8 mouse cellular contexts compared by ENCODE assay signal in the genomic region with DNA sequence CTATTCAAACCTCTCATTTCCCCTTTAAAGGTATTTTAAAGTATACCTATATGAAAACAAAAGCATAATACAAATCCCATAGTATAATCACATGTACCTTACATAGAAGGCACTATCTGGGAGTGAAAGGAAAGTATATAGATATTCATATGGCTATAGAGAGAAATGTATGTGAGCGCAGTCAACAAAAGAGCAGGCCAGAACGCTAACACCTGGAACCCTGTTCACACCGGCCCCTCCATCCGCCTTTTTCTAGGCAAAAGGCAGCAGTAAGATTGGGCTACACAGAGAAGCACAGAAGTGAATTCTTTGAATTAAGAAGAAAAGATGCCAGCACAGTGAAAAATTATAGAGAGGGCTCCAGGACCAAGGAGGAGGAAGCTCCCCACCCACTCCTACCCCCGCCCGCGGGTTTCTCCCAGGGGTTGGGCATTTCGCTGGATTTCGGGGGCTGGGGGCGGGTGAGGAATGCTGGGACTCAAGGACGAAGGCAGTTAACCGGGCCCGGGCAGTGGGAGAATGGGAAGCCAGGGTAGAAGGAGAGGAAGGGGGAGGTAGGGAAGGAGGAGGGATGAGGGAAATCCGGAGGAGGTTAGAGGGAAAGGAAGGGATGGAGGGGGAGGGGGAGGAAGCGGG. TPM values are rescaled to one million over a fixed set of nuclear protein-coding genes. Genes with fewer than 3 reads are reported as not detected.
DNase-seq lines count a peak whose midpoint lies in the region; ATAC-seq lines count a peak whose summit lies in the region.

No protein-coding gene starts in this region.

- peak overlapping the region; percentile 60 for H3K4me3 ChIP-seq in hindbrain, embryonic 11.5 days (ENCODE audit: low read depth, low read length)
- H3K4me3 ChIP-seq in midbrain, embryonic 11.5 days (ENCODE audit: low read depth, low read length), result peak overlapping the region; percentile 58

- H3K4me2 ChIP-seq in hindbrain, embryonic 11.5 days (replicated peaks; ENCODE audit: low read depth, low read length), result peak overlapping the region; percentile 63
- H3K4me2 ChIP-seq in midbrain, embryonic 11.5 days, result peak overlapping the region; percentile 77

- under 1% methylated on average over 15 of the region's 15 CpGs for WGBS in hindbrain, embryonic 11.5 days
- WGBS in midbrain, embryonic 11.5 days, result under 1% methylated on average over 15 of the region's 15 CpGs

- peak; percentile 13 to 31 for DNase-seq in frontal cortex, postnatal 25 days (ENCODE audit: low spot score in 2 of 2)
- DNase-seq in frontal cortex, postnatal 10 days (ENCODE audit: low spot score in 2 of 2), result no peak
- peak; percentile 46 for DNase-seq in ovary, postnatal 10 days (ENCODE audit: low spot score)
- no peak for DNase-seq in ovary, postnatal 14 days (ENCODE audit: low spot score)
- no peak for DNase-seq in hindbrain, embryonic 11.5 days (ENCODE audit: low spot score)
- no peak for DNase-seq in midbrain, embryonic 11.5 days (ENCODE audit: low spot score, missing footprints)
- peak; percentile 4 for DNase-seq in thymus, postnatal 0 days (ENCODE audit: low spot score)
- no peak for DNase-seq in kidney, postnatal 10 days

- H3K27me3 ChIP-seq in hindbrain, embryonic 11.5 days (ENCODE audit: control insufficient read depth, insufficient read depth, low read length), result no peaks in the 10 kb centered on the region
- no peaks in the 10 kb centered on the region for H3K27me3 ChIP-seq in midbrain, embryonic 11.5 days (ENCODE audit: control insufficient read depth, insufficient read depth, low read length)

- no peaks in the 10 kb centered on the region for H3K9me3 ChIP-seq in hindbrain, embryonic 11.5 days (ENCODE audit: control insufficient read depth, low read length)
- no peaks in the 10 kb centered on the region for H3K9me3 ChIP-seq in midbrain, embryonic 11.5 days (ENCODE audit: control insufficient read depth, low read length)

- H3K9ac ChIP-seq in hindbrain, embryonic 11.5 days (ENCODE audit: low read depth, low read length), result peak overlapping the region; percentile 87
- peak overlapping the region; percentile 89 for H3K9ac ChIP-seq in midbrain, embryonic 11.5 days (ENCODE audit: low read length)

- no peaks in the 10 kb centered on the region for H3K4me1 ChIP-seq in hindbrain, embryonic 11.5 days (replicated peaks; ENCODE audit: control insufficient read depth, insufficient read depth, low read length)
- peaks cover 3% of the 10 kb centered on the region; the same call in 1 of the 2 replicates for H3K4me1 ChIP-seq in midbrain, embryonic 11.5 days (ENCODE audit: control insufficient read depth, insufficient read depth, low read length)

- H3K27ac ChIP-seq in hindbrain, embryonic 11.5 days (ENCODE audit: low read depth, low read length), result peak overlapping the region; percentile 94
- H3K27ac ChIP-seq in midbrain, embryonic 11.5 days (ENCODE audit: low read depth, low read length), result peak overlapping the region; percentile 92

- peak; percentile 95; the same call in 1 of the 2 replicates for ATAC-seq in hindbrain, embryonic 11.5 days (ENCODE audit: low FRiP score)
- ATAC-seq in midbrain, embryonic 11.5 days (ENCODE audit: low FRiP score), result peak; percentile 93

- H3K36me3 ChIP-seq in hindbrain, embryonic 11.5 days (ENCODE audit: control insufficient read depth, insufficient read depth, low read length), result no peaks in the 10 kb centered on the region
- H3K36me3 ChIP-seq in midbrain, embryonic 11.5 days (ENCODE audit: control insufficient read depth, insufficient read depth, low read length), result no peaks in the 10 kb centered on the region

RNA-seq across cellular contexts. Expression of gene Sppl2a, which starts 0.7 kb away (rescaled TPM):
- 34.7 and 35.5 TPM in 2 replicates for polyA plus RNA-seq in hindbrain, embryonic 11.5 days (2014; fragmentation: Nextera tagmentation; extraction: Ambion mirVana)
- polyA plus RNA-seq in midbrain, embryonic 11.5 days (2014; fragmentation: Nextera tagmentation; extraction: Ambion mirVana), result 30.6 and 37.7 TPM in 2 replicates
- polyA plus RNA-seq in thymus, postnatal 0 days (2015; fragmentation: Nextera tagmentation; extraction: Ambion mirVana), result 86.8 and 89.5 TPM in 2 replicates

RNA-seq across cellular contexts. Expression of gene Trpm7, which starts 56.3 kb away (rescaled TPM):
- polyA plus RNA-seq in hindbrain, embryonic 11.5 days (2014; fragmentation: Nextera tagmentation; extraction: Ambion mirVana), result 33.5 and 43.0 TPM in 2 replicates
- polyA plus RNA-seq in midbrain, embryonic 11.5 days (2014; fragmentation: Nextera tagmentation; extraction: Ambion mirVana), result 34.2 and 37.2 TPM in 2 replicates
- 43.8 and 57.5 TPM in 2 replicates for polyA plus RNA-seq in thymus, postnatal 0 days (2015; fragmentation: Nextera tagmentation; extraction: Ambion mirVana)

Comparison
In these comparisons a context has a peak if more than half of its experiments do, and no peak if none do; other contexts are left out.
1. DNase-seq: peak in frontal cortex, postnatal 25 days (2 of 2), ovary, postnatal 10 days (single experiment) and thymus, postnatal 0 days (single experiment); none in frontal cortex, postnatal 10 days (0 of 2), ovary, postnatal 14 days (single experiment), hindbrain, embryonic 11.5 days (single experiment), midbrain, embryonic 11.5 days (single experiment) and kidney, postnatal 10 days (single experiment).